Mouse (Mus musculus) embryonic facial prominence, embryonic 11.5 days (tissue): Measurements from ENCODE around the gene Cd5. TPM values are rescaled to one million over a fixed set of nuclear protein-coding genes. Genes with fewer than 3 reads are reported as not detected.

Source experiments
- ATAC-seq: fragments of 200-750 bp; cut with Nextera tagmentation; replicated peaks from 2 replicates; pipeline ENCODE4 v1.8.0; 2017; ENCODE audit warnings: low read depth; ENCODE audit not compliant: insufficient number of reproducible peaks, low FRiP score, low TSS enrichment
- DNase-seq: peaks from one replicate; pipeline ENCODE4 v3.0.0-alpha.2; 2015; ENCODE audit warnings: low spot score
- H3K27ac ChIP-seq: fragments of 300-500 bp; sonication (generic); replicated peaks from 2 replicates; pipeline ENCODE4 v1.5.1; 2014; ENCODE audit warnings: mild to moderate bottlenecking, low read depth, low read length, control low read depth
- H3K27me3 ChIP-seq: fragments of 300-500 bp; sonication (generic); 2 replicates; pipeline ENCODE4 v1.6.1; 2014; ENCODE audit warnings: mild to moderate bottlenecking, low read length, moderate library complexity, mixed read lengths; ENCODE audit not compliant: control insufficient read depth, insufficient read depth
- H3K36me3 ChIP-seq: fragments of 300-500 bp; sonication (generic); replicated peaks from 2 replicates; pipeline ENCODE4 v1.6.1; 2014; ENCODE audit warnings: low read depth, mild to moderate bottlenecking, low read length, moderate library complexity, mixed read lengths; ENCODE audit not compliant: control insufficient read depth, insufficient read depth
- H3K4me1 ChIP-seq: fragments of 300-500 bp; sonication (generic); 2 replicates; pipeline ENCODE4 v1.6.1; 2014; ENCODE audit warnings: low read length, mixed read lengths; ENCODE audit not compliant: control insufficient read depth, insufficient read depth
- H3K4me2 ChIP-seq: fragments of 300-500 bp; sonication (generic); 2 replicates; pipeline ENCODE4 v1.6.1; 2014; ENCODE audit warnings: low read depth, mild to moderate bottlenecking, control low read depth, low read length, moderate library complexity
- H3K4me3 ChIP-seq: fragments of 300-500 bp; sonication (generic); 2 replicates; pipeline ENCODE4 v1.5.1; 2014; ENCODE audit warnings: low read depth, low read length, control low read depth
- H3K9ac ChIP-seq: fragments of 300-500 bp; sonication (generic); replicated peaks from 2 replicates; pipeline ENCODE4 v1.6.1; 2014; ENCODE audit warnings: mild to moderate bottlenecking, control low read depth, low read length
- H3K9me3 ChIP-seq: fragments of 300-500 bp; sonication (generic); replicated peaks from 2 replicates; pipeline ENCODE4 v1.6.1; 2016; ENCODE audit warnings: mild to moderate bottlenecking, low read length, inconsistent platforms, mixed read lengths; ENCODE audit not compliant: control insufficient read depth
- WGBS: fragments of 180-500 bp; shearing (Covaris S2); extraction: QIAGEN DNeasy Blood & Tissue Kit; methylation state at CpG from one replicate; pipeline ENCODE4 v1.1.7; 2014; 5-methylcytosine and 5-hydroxymethylcytosine counted together
- polyA plus RNA-seq: library from polyadenylated mRNA; unstranded; fragments of >200 nt; fragmentation: Nextera tagmentation; extraction: Ambion mirVana; gene quantifications from 2 replicates; pipeline ENCODE4 v1.2.1, GENCODE M21; 2014

Cd5 gene
- polyA plus RNA-seq: 0.15 TPM in 1 of 2 replicates, not detected in the other

DNA sequence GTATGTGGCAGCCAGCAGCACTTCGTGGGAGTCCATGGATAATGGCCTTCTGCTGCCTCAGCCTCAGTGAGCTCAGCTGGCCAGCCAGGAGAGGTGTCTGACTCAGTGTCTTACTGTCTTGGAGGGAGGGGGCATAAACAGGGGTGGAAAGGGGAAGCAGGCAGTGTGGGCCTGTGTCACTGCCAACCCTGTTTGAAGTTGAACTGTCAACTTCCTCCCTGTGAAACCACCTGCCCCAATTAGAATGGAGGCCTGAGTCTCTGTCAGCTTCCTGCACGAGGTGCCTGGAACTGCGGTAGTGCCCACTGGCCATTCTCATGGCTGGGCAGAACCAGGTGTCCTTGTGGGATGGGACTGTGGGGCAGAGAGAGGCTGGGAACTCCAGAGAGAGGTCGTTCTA lies at the start of gene Cd5:
Gene Cd5, minus strand, starts transcription at position 192 of the 400 bp plus-strand sequence.
- WGBS: 76% methylated on average over 4 of the region's 4 CpGs
- Histone ChIP-seq H3K27ac (no peak within 1 kb of the TSS), H3K36me3 (no peaks in the 10 kb centered on the region), H3K9ac (no peak within 1 kb of the TSS), H3K27me3 (no peaks in the 10 kb centered on the region), H3K4me3 (no peak within 1 kb of the TSS), H3K4me1 (no peaks in the 10 kb centered on the region; the same call in 1 of the 2 replicates), H3K4me2 (no peak within 1 kb of the TSS), H3K9me3 (no peaks in the 10 kb centered on the region)
- DNase-seq: no peak
- ATAC-seq: no peak

DNA sequence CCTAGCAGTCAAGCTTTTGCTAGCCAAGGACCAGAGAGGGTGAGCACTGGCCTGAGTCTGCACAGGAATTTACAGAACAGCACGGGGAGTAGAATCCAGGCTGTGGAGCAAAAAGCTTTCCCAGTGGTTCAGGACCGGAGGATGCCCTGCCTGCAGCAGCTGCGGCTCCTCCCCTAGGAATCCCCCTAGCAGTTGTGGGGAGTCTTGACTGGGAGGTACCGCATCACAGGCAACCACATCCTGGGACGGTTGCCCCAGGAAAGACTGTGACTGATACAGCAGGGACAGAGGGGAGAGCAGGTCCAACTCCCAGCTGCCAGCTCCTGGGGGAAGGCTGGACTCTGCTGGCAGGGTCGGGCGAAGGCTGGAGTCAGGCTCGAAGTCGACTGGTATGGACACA lies 49.4 kb upstream of the Cd5 start:
- DNase-seq: no peak
- WGBS: 71% methylated on average over 9 of the region's 9 CpGs
- no peak overlapping the region for H3K9ac ChIP-seq

DNA sequence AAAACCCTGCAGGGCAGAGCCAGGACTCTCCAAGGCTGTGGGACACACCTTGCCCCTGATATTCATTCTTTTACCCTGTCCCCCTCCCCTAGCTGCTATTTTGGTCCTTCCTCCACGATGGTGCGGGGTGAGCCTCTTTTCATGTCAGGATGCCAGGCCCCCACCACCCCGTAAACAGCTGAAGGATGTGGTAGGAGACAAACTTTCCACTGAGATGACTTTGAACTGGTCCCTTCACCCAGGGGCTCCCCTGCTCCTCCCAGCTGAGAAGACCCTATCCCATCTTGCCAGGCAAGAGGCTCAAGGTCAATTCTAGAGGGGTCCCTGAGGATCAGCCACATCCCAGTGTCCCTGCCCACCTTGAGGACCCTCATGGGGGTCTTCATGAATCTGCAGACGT lies 48.6 kb upstream of the Cd5 start:
- no peak for DNase-seq
- no peaks in the 10 kb centered on the region for H3K36me3 ChIP-seq
- H3K27ac ChIP-seq: no peak overlapping the region
- WGBS: 86% methylated on average over 4 of the region's 4 CpGs
- no peaks in the 10 kb centered on the region for H3K4me1 ChIP-seq
- no peak for ATAC-seq
- no peak overlapping the region for H3K4me2 ChIP-seq
- no peaks in the 10 kb centered on the region for H3K27me3 ChIP-seq
- no peak overlapping the region for H3K9ac ChIP-seq
- no peaks in the 10 kb centered on the region for H3K9me3 ChIP-seq
- no peak overlapping the region for H3K4me3 ChIP-seq

More for the DNA sequence above, 49.4 kb upstream of the Cd5 start:
- no peak for ATAC-seq
- no peak overlapping the region for H3K4me2 ChIP-seq
- no peaks in the 10 kb centered on the region for H3K36me3 ChIP-seq
- H3K27ac ChIP-seq: no peak overlapping the region
- no peak overlapping the region for H3K4me3 ChIP-seq
- H3K9me3 ChIP-seq: no peaks in the 10 kb centered on the region
- no peaks in the 10 kb centered on the region for H3K4me1 ChIP-seq
- H3K27me3 ChIP-seq: no peaks in the 10 kb centered on the region

DNA sequence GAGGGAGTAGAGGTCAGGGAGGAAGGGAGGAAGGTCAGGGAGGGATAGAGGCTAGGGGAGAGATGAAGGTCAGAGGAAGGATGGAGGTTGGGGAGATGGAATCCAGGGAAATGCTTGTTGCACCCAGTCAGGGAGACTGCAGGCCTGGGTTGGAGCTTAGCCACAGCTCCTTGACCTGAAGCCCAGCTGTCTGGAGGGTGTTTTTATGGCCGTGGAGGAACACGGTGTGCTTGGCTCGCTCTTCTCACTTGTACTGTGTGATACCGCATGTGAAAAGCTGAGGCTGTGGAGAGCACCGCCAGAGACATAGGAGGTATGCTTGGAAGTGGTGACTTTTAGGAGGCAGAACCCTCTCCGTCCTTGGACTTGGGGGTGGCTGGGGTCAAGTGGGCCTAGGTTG lies 48.0 kb upstream of the Cd5 start:
- H3K9me3 ChIP-seq: no peaks in the 10 kb centered on the region
- no peak overlapping the region for H3K4me3 ChIP-seq
- 96% methylated on average over 6 of the region's 6 CpGs for WGBS
- H3K36me3 ChIP-seq: no peaks in the 10 kb centered on the region
- H3K9ac ChIP-seq: no peak overlapping the region
- ATAC-seq (no peak), DNase-seq (no peak)
- no peak overlapping the region for H3K27ac ChIP-seq
- no peaks in the 10 kb centered on the region for H3K27me3 ChIP-seq
- no peak overlapping the region for H3K4me2 ChIP-seq
- H3K4me1 ChIP-seq: no peaks in the 10 kb centered on the region

DNA sequence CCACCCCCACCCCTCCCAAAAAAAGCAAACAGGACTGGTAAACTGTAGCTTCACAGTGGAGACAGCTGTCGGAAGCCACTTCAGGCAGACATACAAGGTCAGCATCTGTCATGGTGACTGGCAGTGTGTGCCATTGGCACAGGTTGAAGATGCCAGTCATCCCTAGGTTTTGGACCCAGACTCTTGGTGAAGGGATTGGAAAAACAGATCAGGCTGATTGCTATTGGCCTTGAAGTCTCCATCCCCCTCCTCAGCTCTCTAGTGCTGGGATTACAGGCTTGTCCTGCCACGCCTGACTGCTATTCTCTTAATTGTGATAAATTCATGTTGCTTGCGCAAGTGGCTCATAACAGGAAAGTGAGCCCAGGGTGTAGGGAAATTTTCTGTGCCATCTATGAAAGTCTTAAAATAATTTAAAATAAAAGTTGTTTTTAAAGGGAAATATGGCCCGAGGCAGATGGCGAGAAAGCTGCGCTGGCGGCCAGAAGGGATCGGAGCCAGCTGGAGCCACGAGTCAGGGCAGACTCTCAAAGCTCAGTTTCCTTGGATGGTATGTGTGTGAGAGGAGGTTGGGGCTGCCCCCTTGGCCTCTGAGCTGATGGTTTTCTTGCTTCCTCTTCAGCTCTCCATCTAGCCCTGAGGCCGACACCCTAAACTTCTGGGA lies 46.1 kb upstream of the Cd5 start:
- no peaks in the 10 kb centered on the region for H3K27me3 ChIP-seq
- H3K36me3 ChIP-seq: no peaks in the 10 kb centered on the region
- no peak overlapping the region for H3K27ac ChIP-seq
- no peak overlapping the region for H3K4me2 ChIP-seq
- DNase-seq (no peak), ATAC-seq (no peak)
- H3K4me3 ChIP-seq: no peak overlapping the region
- WGBS: 72% methylated on average over 10 of the region's 10 CpGs
- H3K4me1 ChIP-seq: no peaks in the 10 kb centered on the region
- no peaks in the 10 kb centered on the region for H3K9me3 ChIP-seq
- H3K9ac ChIP-seq: no peak overlapping the region

- no peak overlapping the region for H3K9ac ChIP-seq
- ATAC-seq (0 out of 2 replicates have a peak, but pooled peaks have one; percentile 70), DNase-seq (no peak)
- no peaks in the 10 kb centered on the region for H3K9me3 ChIP-seq
- no peak overlapping the region for H3K4me2 ChIP-seq
- no peaks in the 10 kb centered on the region for H3K36me3 ChIP-seq
- no peak overlapping the region for H3K4me3 ChIP-seq
- no peak overlapping the region for H3K27ac ChIP-seq
- WGBS: 27% methylated on average over 3 of the region's 3 CpGs
- H3K4me1 ChIP-seq: no peaks in the 10 kb centered on the region
- no peaks in the 10 kb centered on the region for H3K27me3 ChIP-seq
These were observed 45.3 kb upstream of the Cd5 start for GRCm38 (mm10) chr19:10784061-10784460.

GRCm38 (mm10) chr19:10783168-10783567 lies 44.4 kb upstream of the Cd5 start:
- H3K4me1 ChIP-seq: no peaks in the 10 kb centered on the region
- ATAC-seq: no peak
- WGBS: 83% methylated on average over 4 of the region's 4 CpGs
- H3K4me3 ChIP-seq: no peak overlapping the region
- H3K9me3 ChIP-seq: no peaks in the 10 kb centered on the region
- DNase-seq: no peak
- no peak overlapping the region for H3K27ac ChIP-seq
- H3K9ac ChIP-seq: no peak overlapping the region
- H3K36me3 ChIP-seq: no peaks in the 10 kb centered on the region
- no peaks in the 10 kb centered on the region for H3K27me3 ChIP-seq
- no peak overlapping the region for H3K4me2 ChIP-seq

DNA sequence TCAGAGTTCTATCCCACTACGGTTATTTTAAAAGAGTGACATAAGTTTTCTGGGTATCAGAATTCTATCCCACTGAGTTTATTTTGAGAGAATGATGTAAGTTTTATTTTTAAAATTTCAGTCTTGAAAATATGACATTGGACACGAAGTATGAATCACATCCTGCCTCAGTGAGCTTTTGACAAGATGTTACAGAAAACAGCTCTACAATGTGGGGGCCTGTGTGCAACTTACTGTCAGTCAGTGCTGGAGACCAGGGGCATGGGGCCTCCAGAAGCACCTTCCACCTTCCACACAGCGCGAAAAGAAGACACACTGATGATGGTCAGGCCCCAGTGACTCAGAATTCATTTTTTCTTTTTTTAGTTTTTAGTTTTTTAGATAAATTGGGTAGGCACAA lies 42.8 kb upstream of the Cd5 start:
- Histone ChIP-seq H3K27me3 (no peaks in the 10 kb centered on the region), H3K4me2 (no peak overlapping the region), H3K9me3 (no peaks in the 10 kb centered on the region), H3K9ac (no peak overlapping the region), H3K27ac (no peak overlapping the region), H3K36me3 (no peaks in the 10 kb centered on the region), H3K4me3 (no peak overlapping the region), H3K4me1 (no peaks in the 10 kb centered on the region)
- ATAC-seq (no peak), DNase-seq (no peak)
- 82% methylated on average over 4 of the region's 4 CpGs for WGBS
